Comparison of ENCODE assay signal across 9 mouse cellular contexts in the genomic region with DNA sequence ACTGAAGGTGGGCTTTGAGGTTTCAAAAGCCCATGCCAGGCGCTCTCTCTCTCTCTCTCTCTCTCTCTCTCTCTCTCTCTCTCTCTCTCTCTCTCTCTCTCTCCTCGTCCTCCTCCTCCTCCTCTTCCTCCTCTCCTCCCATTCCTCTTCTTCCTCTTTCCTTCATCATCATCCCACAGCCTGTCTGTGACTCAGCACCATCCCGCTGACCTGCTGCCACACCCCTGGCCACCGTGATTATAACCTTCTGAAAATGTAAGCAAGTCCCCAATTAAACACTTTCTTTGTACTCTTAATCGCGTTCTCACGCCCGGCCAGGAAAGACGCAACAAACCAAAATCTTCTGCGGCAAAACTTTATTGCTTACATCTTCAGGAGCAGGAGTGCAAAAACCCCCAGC. TPM values are rescaled to one million over a fixed set of nuclear protein-coding genes. Genes with fewer than 3 reads are reported as not detected.
DNase-seq lines count a peak whose midpoint lies in the region; ATAC-seq and TF ChIP-seq lines count a peak whose summit lies in the region.
"Not testable (repeated sequence)": the region's sequence is repeated elsewhere in the genome, so short reads cannot be mapped to it uniquely, and the experiment has no call there.
"Had no signal": no experiment of that assay in that cellular context is flagged by ENCODE, and none has a peak within 500 bp of the region (broad histone marks: within the 10 kb centered on the region; RNA-seq: fewer than 3 reads in every experiment).

No protein-coding gene starts in this region.

- H3K36me3 ChIP-seq in embryonic facial prominence, embryonic 13.5 days; hindbrain, embryonic 14.5 days (replicated peaks; ENCODE audit: control insufficient read depth, insufficient read depth); kidney, postnatal 0 days (ENCODE audit: insufficient read depth, low read length); liver, embryonic 16.5 days (ENCODE audit: control insufficient read depth, insufficient read depth); midbrain, embryonic 14.5 days (ENCODE audit: control insufficient read depth, insufficient read depth, low read length); small intestine, adult 2 months (ENCODE audit: control insufficient read depth, insufficient read depth, low read length): not testable (repeated sequence)

- H3K27me3 ChIP-seq in embryonic facial prominence, embryonic 13.5 days; hindbrain, embryonic 14.5 days (ENCODE audit: control insufficient read depth, insufficient read depth, low read length); kidney, postnatal 0 days (ENCODE audit: insufficient read depth, low read length); liver, embryonic 16.5 days (ENCODE audit: control insufficient read depth, insufficient read depth, low read depth, low read length); midbrain, embryonic 14.5 days (ENCODE audit: control insufficient read depth, insufficient read depth, low read length); small intestine, adult 2 months (ENCODE audit: control insufficient read depth, insufficient read depth, low read length): not testable (repeated sequence)

- TF ChIP-seq CTCF in kidney, postnatal 0 days (IDR thresholded peaks at IDR 0.05; ENCODE audit: low read depth); small intestine, adult 2 months (IDR thresholded peaks at IDR 0.05; ENCODE audit: extremely low read depth, insufficient read length, insufficient replicate concordance, low read depth, low read length): not testable (repeated sequence)

- H3K4me1 ChIP-seq in embryonic facial prominence, embryonic 13.5 days; hindbrain, embryonic 14.5 days (replicated peaks; ENCODE audit: control insufficient read depth, insufficient read depth, low read length); kidney, postnatal 0 days (replicated peaks; ENCODE audit: insufficient read depth, low read length); liver, embryonic 16.5 days (ENCODE audit: control insufficient read depth, low read depth, low read length); midbrain, embryonic 14.5 days (ENCODE audit: control insufficient read depth, insufficient read depth, low read length); small intestine, adult 2 months (ENCODE audit: control insufficient read depth, insufficient read depth, insufficient read length, low read length): not testable (repeated sequence)

- peak overlapping the region; percentile 40 for H3K4me3 ChIP-seq in embryonic facial prominence, embryonic 13.5 days
- peak overlapping the region; percentile 36 for H3K4me3 ChIP-seq in hindbrain, embryonic 14.5 days (replicated peaks; ENCODE audit: low read length)
- H3K4me3 ChIP-seq in kidney, postnatal 0 days (replicated peaks; ENCODE audit: low read depth, low read length): peak overlapping the region; percentile 28
- peak overlapping the region; percentile 38 for H3K4me3 ChIP-seq in liver, embryonic 16.5 days (ENCODE audit: low read depth, low read length)
- H3K4me3 ChIP-seq in midbrain, embryonic 14.5 days (replicated peaks; ENCODE audit: low read depth, low read length): peak overlapping the region; percentile 38
- peak overlapping the region; percentile 52 for H3K4me3 ChIP-seq in small intestine, adult 2 months (ENCODE audit: low read depth, low read length)

- not testable (repeated sequence) for TF ChIP-seq POLR2A in small intestine, adult 2 months (IDR thresholded peaks at IDR 0.05; ENCODE audit: low read depth, low read length)

- not testable (repeated sequence) for H3K27ac ChIP-seq in embryonic facial prominence, embryonic 13.5 days; hindbrain, embryonic 14.5 days; kidney, postnatal 0 days; liver, embryonic 16.5 days (ENCODE audit: low read length); midbrain, embryonic 14.5 days (replicated peaks; ENCODE audit: low read depth, low read length); small intestine, adult 2 months (ENCODE audit: insufficient read depth, low read depth, low read length)

- peak; percentile 13 for DNase-seq in Muller cell, postnatal 12 days (ENCODE audit: inconsistent ontology term)
- DNase-seq in heart, adult 11 months: peak; percentile 12
- not testable (repeated sequence) for DNase-seq in hindbrain, embryonic 14.5 days (ENCODE audit: low spot score); kidney, postnatal 0 days (ENCODE audit: low spot score); midbrain, embryonic 14.5 days

- peak overlapping the region; percentile 59 for H3K4me2 ChIP-seq in embryonic facial prominence, embryonic 13.5 days
- peak overlapping the region; percentile 59 for H3K4me2 ChIP-seq in hindbrain, embryonic 14.5 days (replicated peaks)
- H3K4me2 ChIP-seq in kidney, postnatal 0 days (ENCODE audit: low read length): peak overlapping the region; percentile 56
- H3K4me2 ChIP-seq in liver, embryonic 16.5 days (ENCODE audit: low read depth, low read length): peak overlapping the region; percentile 46
- H3K4me2 ChIP-seq in midbrain, embryonic 14.5 days (ENCODE audit: low read length): peak overlapping the region; percentile 56

- 12% methylated on average over 10 of the region's 10 CpGs for WGBS in embryonic facial prominence, embryonic 13.5 days
- WGBS in hindbrain, embryonic 14.5 days: 13% methylated on average over 10 of the region's 10 CpGs
- 15% methylated on average over 10 of the region's 10 CpGs for WGBS in kidney, postnatal 0 days
- 20% methylated on average over 10 of the region's 10 CpGs for WGBS in liver, embryonic 16.5 days (ENCODE audit: insufficient replicate concordance)
- 20% methylated on average over 10 of the region's 10 CpGs for WGBS in midbrain, embryonic 14.5 days
- WGBS in small intestine, adult 2 months: 13% methylated on average over 10 of the region's 10 CpGs

- H3K9ac ChIP-seq in embryonic facial prominence, embryonic 13.5 days: peak overlapping the region; percentile 54
- H3K9ac ChIP-seq in hindbrain, embryonic 14.5 days: peak overlapping the region; percentile 52; the same call in 1 of the 2 replicates
- H3K9ac ChIP-seq in kidney, postnatal 0 days (ENCODE audit: low read depth, low read length): 0 out of 2 replicates have a peak overlapping the region, but pooled peaks have one; percentile 35
- H3K9ac ChIP-seq in liver, embryonic 16.5 days (ENCODE audit: low read depth, low read length): not testable (repeated sequence)
- peak overlapping the region; percentile 1; the same call in 1 of the 2 replicates for H3K9ac ChIP-seq in midbrain, embryonic 14.5 days (replicated peaks; ENCODE audit: low read length)

- not testable (repeated sequence) for H3K9me3 ChIP-seq in embryonic facial prominence, embryonic 13.5 days; hindbrain, embryonic 14.5 days (ENCODE audit: control insufficient read depth, low read length); kidney, postnatal 0 days (replicated peaks; ENCODE audit: low read length); liver, embryonic 16.5 days (replicated peaks; ENCODE audit: control insufficient read depth, low read length); midbrain, embryonic 14.5 days (ENCODE audit: control insufficient read depth, low read length)

- not testable (repeated sequence) for ATAC-seq in embryonic facial prominence, embryonic 13.5 days (ENCODE audit: insufficient number of reproducible peaks, insufficient read depth, low FRiP score, low TSS enrichment, low read depth); hindbrain, embryonic 14.5 days (ENCODE audit: low FRiP score); kidney, postnatal 0 days (replicated peaks; ENCODE audit: low FRiP score, low read depth); liver, embryonic 16.5 days (ENCODE audit: low read depth)
- peak; percentile 66; the same call in 1 of the 2 replicates for ATAC-seq in midbrain, embryonic 14.5 days (ENCODE audit: low FRiP score, low TSS enrichment)

RNA-seq across cellular contexts. Expression of a gene that starts 18.1 kb away (rescaled TPM):
- polyA plus RNA-seq in embryonic facial prominence, embryonic 13.5 days (2015; fragmentation: Nextera tagmentation; extraction: Ambion mirVana): 0.81 and 1.4 TPM in 2 replicates
- polyA plus RNA-seq in hindbrain, embryonic 14.5 days (2014; fragmentation: Nextera tagmentation; extraction: Ambion mirVana): not detected in 2 replicates
- 0.04 and 0.06 TPM in 2 replicates for polyA plus RNA-seq in kidney, postnatal 0 days (2015; fragmentation: Nextera tagmentation; extraction: Ambion mirVana)
- polyA plus RNA-seq in liver, embryonic 16.5 days (2015; fragmentation: Nextera tagmentation; extraction: Ambion mirVana): 0.04 TPM in 1 of 2 replicates, not detected in the other
- not detected in 2 replicates for polyA plus RNA-seq in midbrain, embryonic 14.5 days (2014; fragmentation: Nextera tagmentation; extraction: Ambion mirVana)
- not detected in 2 replicates for polyA plus RNA-seq in small intestine, adult 2 months (2012; rRNA removed)
- polyA plus RNA-seq: inflammation-experienced regulatory T-cells, adult 6 months had no signal

RNA-seq across cellular contexts. Expression of a gene that starts 38.9 kb away (rescaled TPM):
- not detected in 2 replicates for polyA plus RNA-seq in embryonic facial prominence, embryonic 13.5 days (2015; fragmentation: Nextera tagmentation; extraction: Ambion mirVana)
- polyA plus RNA-seq in hindbrain, embryonic 14.5 days (2014; fragmentation: Nextera tagmentation; extraction: Ambion mirVana): not detected in 2 replicates
- not detected in 2 replicates for polyA plus RNA-seq in kidney, postnatal 0 days (2015; fragmentation: Nextera tagmentation; extraction: Ambion mirVana)
- not detected in 2 replicates for polyA plus RNA-seq in liver, embryonic 16.5 days (2015; fragmentation: Nextera tagmentation; extraction: Ambion mirVana)
- polyA plus RNA-seq in midbrain, embryonic 14.5 days (2014; fragmentation: Nextera tagmentation; extraction: Ambion mirVana): not detected in 2 replicates
- polyA plus RNA-seq in small intestine, adult 2 months (2012; rRNA removed): not detected in 2 replicates
- polyA plus RNA-seq: inflammation-experienced regulatory T-cells, adult 6 months had no signal
